Mouse (Mus musculus): Measurements from ENCODE around the gene Rai14. TPM values are rescaled to one million over a fixed set of nuclear protein-coding genes. Genes with fewer than 3 reads are reported as not detected.

Gene Rai14
- polyA plus RNA-seq, 2 experiments = 2.9 to 3.7 TPM

DNA sequence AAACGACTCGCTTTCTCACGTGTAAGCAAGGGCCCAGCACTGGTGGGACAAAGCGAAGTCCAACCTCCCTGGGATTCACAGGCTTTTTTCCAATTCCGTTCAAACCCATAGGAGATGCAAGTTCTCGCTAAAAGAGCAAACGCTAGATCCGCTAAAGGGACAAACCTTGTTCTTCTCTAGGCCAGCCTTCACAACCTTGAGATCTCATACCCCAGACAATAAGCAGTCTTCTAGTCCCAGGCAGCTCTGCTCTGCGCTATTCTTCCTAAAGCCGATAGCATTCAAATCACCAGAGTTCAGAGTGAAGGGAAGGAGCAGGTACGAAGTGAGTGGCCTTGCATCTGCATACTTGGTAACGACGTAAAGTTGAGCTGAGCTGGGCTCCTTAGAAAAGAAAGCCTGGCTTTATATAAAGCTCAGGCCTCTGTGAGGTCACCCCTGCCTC, 1.2 kb downstream of the Rai14 start:
- no peak overlapping the region for H3K9ac ChIP-seq (replicated peaks)
- H3K4me3 ChIP-seq (ENCODE audit: insufficient read depth in 1 of 2, low read depth in 2 of 2, low read length in 2 of 2) = peak overlapping the region; percentile 57 to 62
- 33% methylated on average over 13 of the region's 13 CpGs for WGBS (ENCODE audit: insufficient replicate concordance)
- DNase-seq (ENCODE audit: low read depth in 3 of 3, low spot score in 3 of 3) (no peak), ATAC-seq (ENCODE audit: insufficient read depth) (no peak)
- peak overlapping the region; percentile 65 for H3K4me2 ChIP-seq (ENCODE audit: low read depth)
- H3K27me3 ChIP-seq (ENCODE audit: control insufficient read depth, insufficient read depth, low read length) = peaks cover 22% of the 10 kb centered on the region
- H3K36me3 ChIP-seq (replicated peaks; ENCODE audit: control insufficient read depth, insufficient read depth, low read depth) = no peaks in the 10 kb centered on the region
- H3K4me1 ChIP-seq (replicated peaks; ENCODE audit: control insufficient read depth in 2 of 2, insufficient read depth in 2 of 2, low read length in 1 of 2) = no peaks in the 10 kb centered on the region
- H3K9me3 ChIP-seq (ENCODE audit: control insufficient read depth, low read length) = no peaks in the 10 kb centered on the region
- TF ChIP-seq CTCF (IDR thresholded peaks at IDR 0.05; ENCODE audit: low read depth) (no peak), EP300 (IDR thresholded peaks at IDR 0.05; ENCODE audit: low read depth) (no peak)
- no peak overlapping the region for H3K27ac ChIP-seq

DNA sequence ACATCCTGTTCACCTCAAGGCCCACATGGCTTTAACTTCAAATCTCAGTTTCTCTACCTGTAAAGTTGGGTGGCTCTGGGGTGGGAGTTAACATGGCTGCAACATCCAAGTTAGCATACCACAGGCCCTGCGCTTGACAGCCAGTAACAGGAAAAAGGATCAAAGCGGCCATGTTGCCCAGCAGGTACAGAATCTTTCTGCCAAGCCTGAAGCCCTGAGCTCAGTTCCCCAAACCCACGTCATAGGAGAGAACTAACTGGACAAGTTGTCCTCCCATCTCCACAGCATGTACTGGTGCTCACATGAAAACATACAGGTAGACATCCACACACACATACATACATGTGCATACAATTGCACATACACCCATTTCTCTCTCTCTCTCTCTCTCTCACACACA, 2.1 kb downstream of the Rai14 start:
- no peaks in the 10 kb centered on the region for H3K36me3 ChIP-seq (replicated peaks; ENCODE audit: control insufficient read depth, insufficient read depth, low read depth)
- no peaks in the 10 kb centered on the region for H3K4me1 ChIP-seq (replicated peaks; ENCODE audit: control insufficient read depth in 2 of 2, insufficient read depth in 2 of 2, low read length in 1 of 2)
- 54% methylated on average over 3 of the region's 3 CpGs for WGBS (ENCODE audit: insufficient replicate concordance)
- no peak overlapping the region for H3K9ac ChIP-seq (replicated peaks)
- H3K27me3 ChIP-seq (ENCODE audit: control insufficient read depth, insufficient read depth, low read length) = peaks cover 22% of the 10 kb centered on the region
- no peak overlapping the region for H3K27ac ChIP-seq
- TF ChIP-seq EP300 (IDR thresholded peaks at IDR 0.05; ENCODE audit: low read depth) (no peak), CTCF (IDR thresholded peaks at IDR 0.05; ENCODE audit: low read depth) (no peak)
- no peak for ATAC-seq (ENCODE audit: insufficient read depth)
- H3K4me3 ChIP-seq (ENCODE audit: insufficient read depth in 1 of 2, low read depth in 2 of 2, low read length in 2 of 2) = no peak overlapping the region
- H3K9me3 ChIP-seq (ENCODE audit: control insufficient read depth, low read length) = no peaks in the 10 kb centered on the region
- no peak overlapping the region for H3K4me2 ChIP-seq (ENCODE audit: low read depth)
- no peak for DNase-seq (ENCODE audit: low read depth in 3 of 3, low spot score in 3 of 3)

DNA sequence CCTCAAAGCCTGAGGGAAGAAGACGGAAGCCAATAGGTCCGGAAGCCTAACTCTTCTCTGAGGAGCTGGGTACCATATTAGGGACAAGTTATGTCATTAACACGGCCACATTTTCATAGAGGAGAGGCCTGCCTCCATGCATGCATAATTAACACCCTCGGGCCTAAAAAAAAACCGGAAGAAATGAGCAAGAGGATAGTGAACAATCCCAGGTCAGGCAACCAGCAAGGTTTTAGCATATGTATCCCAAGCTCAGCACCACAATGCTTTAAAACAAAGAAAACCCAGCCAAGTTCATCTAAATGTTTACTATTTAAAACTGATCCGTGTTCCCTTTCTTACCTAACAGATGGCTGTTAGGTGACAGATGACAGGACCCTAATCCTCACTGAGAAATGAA, 3.2 kb downstream of the Rai14 start:
- no peak overlapping the region for H3K27ac ChIP-seq
- no peaks in the 10 kb centered on the region for H3K36me3 ChIP-seq (replicated peaks; ENCODE audit: control insufficient read depth, insufficient read depth, low read depth)
- DNase-seq (ENCODE audit: low read depth in 3 of 3, low spot score in 3 of 3) (no peak), ATAC-seq (ENCODE audit: insufficient read depth) (no peak)
- H3K4me3 ChIP-seq (ENCODE audit: insufficient read depth in 1 of 2, low read depth in 2 of 2, low read length in 2 of 2) = no peak overlapping the region
- H3K9me3 ChIP-seq (ENCODE audit: control insufficient read depth, low read length) = no peaks in the 10 kb centered on the region
- H3K27me3 ChIP-seq (ENCODE audit: control insufficient read depth, insufficient read depth, low read length) = peaks cover 22% of the 10 kb centered on the region
- TF ChIP-seq CTCF (IDR thresholded peaks at IDR 0.05; ENCODE audit: low read depth) = no peak
- no peak for TF ChIP-seq EP300 (IDR thresholded peaks at IDR 0.05; ENCODE audit: low read depth)
- 62% methylated on average over 6 of the region's 6 CpGs for WGBS (ENCODE audit: insufficient replicate concordance)
- H3K9ac ChIP-seq (replicated peaks) = no peak overlapping the region
- H3K4me1 ChIP-seq (replicated peaks; ENCODE audit: control insufficient read depth in 2 of 2, insufficient read depth in 2 of 2, low read length in 1 of 2) = no peaks in the 10 kb centered on the region
- no peak overlapping the region for H3K4me2 ChIP-seq (ENCODE audit: low read depth)

DNA sequence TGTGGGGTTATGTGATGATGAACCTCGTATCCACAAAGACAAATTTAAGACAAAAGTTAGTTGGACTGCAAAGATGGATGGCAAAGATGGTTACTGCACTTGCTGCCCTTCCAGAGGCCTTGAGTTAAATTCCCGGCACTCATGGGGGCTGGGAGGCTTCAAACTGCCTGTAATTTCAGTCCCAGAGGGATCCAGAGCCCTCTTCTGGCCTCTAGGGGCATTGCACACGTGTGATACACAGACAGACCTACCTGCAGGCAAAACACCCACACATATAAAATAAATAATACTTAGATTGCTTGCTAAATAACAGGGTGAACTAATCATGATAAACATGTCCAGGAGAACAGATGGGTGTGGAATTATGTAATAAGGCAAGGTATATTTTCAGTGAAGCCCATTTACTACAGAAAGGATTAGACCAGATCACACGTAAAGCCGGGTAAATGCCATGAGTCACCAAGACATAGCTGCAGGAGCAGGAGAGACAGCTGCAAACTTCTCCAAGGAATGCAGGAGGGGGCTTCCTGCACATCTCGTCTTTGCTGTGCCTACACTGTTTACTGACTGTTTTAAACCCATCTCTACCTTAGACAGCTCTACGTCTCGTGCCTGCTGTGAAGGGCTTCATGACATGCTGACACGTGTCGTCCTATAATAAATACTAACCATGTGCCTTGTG, 5.7 kb downstream of the Rai14 start:
- no peak overlapping the region for H3K4me2 ChIP-seq (ENCODE audit: low read depth)
- no peak for ATAC-seq (ENCODE audit: insufficient read depth)
- no peak for DNase-seq (ENCODE audit: low read depth in 3 of 3, low spot score in 3 of 3)
- TF ChIP-seq EP300 (IDR thresholded peaks at IDR 0.05; ENCODE audit: low read depth) (no peak), CTCF (IDR thresholded peaks at IDR 0.05; ENCODE audit: low read depth) (peak; percentile 52)
- H3K36me3 ChIP-seq (replicated peaks; ENCODE audit: control insufficient read depth, insufficient read depth, low read depth) = no peaks in the 10 kb centered on the region
- 74% methylated on average over 10 of the region's 10 CpGs for WGBS (ENCODE audit: insufficient replicate concordance)
- no peak overlapping the region for H3K27ac ChIP-seq
- no peak overlapping the region for H3K9ac ChIP-seq (replicated peaks)
- H3K9me3 ChIP-seq (ENCODE audit: control insufficient read depth, low read length) = no peaks in the 10 kb centered on the region
- no peak overlapping the region for H3K4me3 ChIP-seq (ENCODE audit: insufficient read depth in 1 of 2, low read depth in 2 of 2, low read length in 2 of 2)
- peaks cover 8% of the 10 kb centered on the region; the same call in 1 of the 2 replicates for H3K27me3 ChIP-seq (ENCODE audit: control insufficient read depth, insufficient read depth, low read length)
- no peaks in the 10 kb centered on the region for H3K4me1 ChIP-seq (replicated peaks; ENCODE audit: control insufficient read depth in 2 of 2, insufficient read depth in 2 of 2, low read length in 1 of 2)

DNA sequence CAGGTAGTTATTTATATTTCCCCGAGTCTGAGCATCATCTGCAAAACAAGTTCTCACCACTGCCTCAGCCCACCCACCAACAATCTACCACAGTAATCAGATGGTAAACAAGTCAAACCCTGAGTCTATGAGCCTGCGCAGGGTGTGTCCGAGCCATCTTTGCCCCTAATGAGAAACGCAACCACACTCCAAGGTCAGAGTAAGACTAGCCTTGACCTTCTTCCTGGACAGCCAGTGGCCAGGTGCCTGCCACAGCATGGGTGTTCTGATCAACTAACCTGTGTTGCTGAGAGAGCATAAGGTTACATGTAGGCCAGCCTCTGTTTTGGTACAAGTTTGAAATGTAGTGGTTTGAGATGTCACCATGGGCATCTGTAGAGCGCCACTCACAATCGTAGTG, 7.3 kb downstream of the Rai14 start:
- WGBS (ENCODE audit: insufficient replicate concordance) = 73% methylated on average over 6 of the region's 6 CpGs
- Histone ChIP-seq H3K9ac (replicated peaks) (no peak overlapping the region), H3K9me3 (ENCODE audit: control insufficient read depth, low read length) (no peaks in the 10 kb centered on the region), H3K4me3 (ENCODE audit: insufficient read depth in 1 of 2, low read depth in 2 of 2, low read length in 2 of 2) (no peak overlapping the region), H3K36me3 (replicated peaks; ENCODE audit: control insufficient read depth, insufficient read depth, low read depth) (no peaks in the 10 kb centered on the region), H3K27ac (no peak overlapping the region), H3K4me2 (ENCODE audit: low read depth) (no peak overlapping the region), H3K4me1 (replicated peaks; ENCODE audit: control insufficient read depth in 2 of 2, insufficient read depth in 2 of 2, low read length in 1 of 2) (no peaks in the 10 kb centered on the region), H3K27me3 (ENCODE audit: control insufficient read depth, insufficient read depth, low read length) (no peaks in the 10 kb centered on the region)
- ATAC-seq (ENCODE audit: insufficient read depth) (no peak), DNase-seq (ENCODE audit: low read depth in 3 of 3, low spot score in 3 of 3) (no peak)
- no peak for TF ChIP-seq EP300 (IDR thresholded peaks at IDR 0.05; ENCODE audit: low read depth)
- TF ChIP-seq CTCF (IDR thresholded peaks at IDR 0.05; ENCODE audit: low read depth) = no peak
